Mouse (Mus musculus): ENCODE results near the gene Pigf. TPM values are rescaled to one million over a fixed set of nuclear protein-coding genes. Genes with fewer than 3 reads are reported as not detected.
A peak's percentile ranks its signal among the peaks of the same experiment; 100 is the strongest.

Gene Pigf
- polyA plus RNA-seq, 1 experiment from 2014 or later = 32.2 TPM

DNA sequence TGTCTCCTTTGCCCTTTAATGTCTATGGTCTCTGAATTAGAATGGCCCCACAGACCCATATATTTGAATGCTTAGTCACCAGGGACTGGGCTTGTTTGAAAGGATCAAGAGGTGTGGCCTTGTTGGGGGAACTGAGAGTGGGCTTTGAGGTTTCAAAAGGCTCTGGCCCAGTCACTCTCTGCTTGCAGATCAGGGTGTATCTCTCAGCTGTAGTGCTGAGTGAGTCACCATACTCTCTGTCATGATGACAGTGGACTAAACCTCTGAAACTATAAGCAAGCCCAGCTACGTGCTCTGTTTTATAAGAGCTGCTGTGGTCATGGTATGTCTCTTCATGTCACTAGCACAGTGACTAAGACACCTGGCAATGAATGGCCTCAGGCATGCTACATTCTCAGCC, 27.2 kb upstream of the Pigf start:
- peaks cover 8% of the 10 kb centered on the region; the same call in 1 of the 2 replicates for H3K4me1 ChIP-seq
- DNase-seq (ENCODE audit: low spot score) = peak; percentile 31
- 82% methylated on average over 1 of the region's 1 CpGs for WGBS
- H3K9me3 ChIP-seq = no peaks in the 10 kb centered on the region
- no peaks in the 10 kb centered on the region for H3K36me3 ChIP-seq
- no peak overlapping the region for H3K4me3 ChIP-seq
- H3K27me3 ChIP-seq (ENCODE audit: insufficient read depth, poor library complexity, severe bottlenecking) = no peaks in the 10 kb centered on the region
- no peak overlapping the region for H3K27ac ChIP-seq

DNA sequence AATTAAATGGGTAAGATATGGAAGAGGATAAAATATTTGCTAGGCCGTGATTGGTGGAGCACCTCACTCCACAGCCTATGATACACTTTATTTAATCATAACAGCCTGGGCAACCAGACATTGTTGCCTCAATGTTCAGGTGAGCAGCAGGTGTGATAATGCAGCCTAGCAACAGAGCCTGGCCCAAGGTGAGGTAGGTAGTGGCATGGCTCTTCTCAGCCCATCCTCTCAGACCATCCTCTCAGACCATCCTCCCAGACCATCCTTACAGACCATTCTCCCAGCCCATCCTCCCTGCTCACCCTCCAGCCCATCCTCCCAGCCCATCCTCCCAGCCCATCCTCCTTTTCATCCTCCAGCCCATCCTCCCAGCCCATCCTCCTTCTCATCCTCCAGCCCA, 26.4 kb upstream of the Pigf start:
- 67% methylated on average over 1 of the region's 1 CpGs for WGBS

DNA sequence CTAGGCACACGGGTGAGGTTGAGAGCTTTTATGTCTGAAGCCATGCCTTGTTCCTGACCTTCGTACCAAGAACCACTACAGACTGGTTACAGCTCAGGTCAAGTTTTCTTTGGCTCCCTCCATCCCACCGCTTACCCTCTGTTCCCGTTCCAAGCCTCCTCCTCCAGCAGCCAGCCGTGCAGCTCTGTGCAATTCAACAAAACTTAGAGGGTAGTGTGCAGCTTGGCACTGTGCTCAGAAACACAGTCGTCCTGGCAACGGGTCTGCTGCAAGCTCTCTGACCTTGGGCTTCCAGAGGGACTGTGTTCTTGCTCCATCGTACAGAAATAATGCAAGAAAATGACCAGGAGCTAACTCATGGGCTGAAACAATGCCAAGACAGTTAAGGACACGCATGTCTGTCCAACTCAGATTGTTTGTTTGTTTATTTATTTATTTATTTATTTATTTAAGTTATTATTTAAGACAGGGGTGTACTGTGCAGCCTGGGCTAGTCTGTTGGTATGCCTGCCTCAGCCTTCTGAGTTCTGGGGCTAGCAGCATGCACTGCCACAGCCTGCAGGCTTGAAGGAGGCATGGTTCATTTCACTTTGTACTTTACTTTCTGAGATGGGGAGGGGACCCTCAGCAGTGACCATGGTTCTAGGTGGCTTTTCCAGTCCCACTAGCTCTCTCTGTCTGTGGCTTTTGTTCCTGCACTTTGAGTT, 25.4 kb upstream of the Pigf start:
- H3K9me3 ChIP-seq = no peaks in the 10 kb centered on the region
- no peaks in the 10 kb centered on the region; the same call in 1 of the 2 replicates for H3K27me3 ChIP-seq (ENCODE audit: insufficient read depth, poor library complexity, severe bottlenecking)
- no peak overlapping the region for H3K27ac ChIP-seq
- WGBS = 72% methylated on average over 9 of the region's 9 CpGs
- DNase-seq (ENCODE audit: low spot score) = peak; percentile 63
- no peak overlapping the region for H3K4me3 ChIP-seq
- no peaks in the 10 kb centered on the region for H3K36me3 ChIP-seq
- peaks cover 8% of the 10 kb centered on the region; the same call in 1 of the 2 replicates for H3K4me1 ChIP-seq

More for the DNA sequence above, 26.4 kb upstream of the Pigf start:
- peak; percentile 53 for DNase-seq (ENCODE audit: low spot score)
- no peaks in the 10 kb centered on the region for H3K9me3 ChIP-seq
- H3K27me3 ChIP-seq (ENCODE audit: insufficient read depth, poor library complexity, severe bottlenecking) = no peaks in the 10 kb centered on the region
- H3K36me3 ChIP-seq = no peaks in the 10 kb centered on the region
- H3K4me3 ChIP-seq = no peak overlapping the region
- peaks cover 8% of the 10 kb centered on the region; the same call in 1 of the 2 replicates for H3K4me1 ChIP-seq
- no peak overlapping the region for H3K27ac ChIP-seq

DNA sequence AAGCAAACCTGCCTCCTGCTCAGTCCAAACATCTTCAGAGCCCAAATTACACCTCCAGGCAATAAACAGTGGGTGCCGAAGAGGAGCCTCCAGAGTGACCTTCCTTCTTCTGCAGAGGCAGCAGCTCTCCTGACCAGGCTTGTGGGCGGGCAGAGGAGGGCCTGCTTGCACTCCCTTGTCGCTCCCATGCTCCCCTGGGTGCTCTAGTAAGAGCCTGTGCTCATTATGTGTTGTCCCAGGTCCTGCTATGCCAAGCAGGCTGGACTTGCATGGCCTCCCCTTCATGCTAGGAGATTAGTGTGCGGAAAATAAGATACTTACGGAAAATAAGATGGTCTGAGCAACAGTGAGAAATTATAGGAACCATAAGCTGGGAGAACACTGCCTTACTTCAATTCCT, 24.5 kb upstream of the Pigf start:
- DNase-seq (ENCODE audit: low spot score) = peak; percentile 69
- Histone ChIP-seq H3K27ac (no peak overlapping the region), H3K4me1 (peaks cover 1% of the 10 kb centered on the region; the same call in 1 of the 2 replicates), H3K36me3 (no peaks in the 10 kb centered on the region), H3K4me3 (no peak overlapping the region), H3K27me3 (ENCODE audit: insufficient read depth, poor library complexity, severe bottlenecking) (no peaks in the 10 kb centered on the region; the same call in 1 of the 2 replicates), H3K9me3 (no peaks in the 10 kb centered on the region)
- WGBS = 60% methylated on average over 5 of the region's 5 CpGs

DNA sequence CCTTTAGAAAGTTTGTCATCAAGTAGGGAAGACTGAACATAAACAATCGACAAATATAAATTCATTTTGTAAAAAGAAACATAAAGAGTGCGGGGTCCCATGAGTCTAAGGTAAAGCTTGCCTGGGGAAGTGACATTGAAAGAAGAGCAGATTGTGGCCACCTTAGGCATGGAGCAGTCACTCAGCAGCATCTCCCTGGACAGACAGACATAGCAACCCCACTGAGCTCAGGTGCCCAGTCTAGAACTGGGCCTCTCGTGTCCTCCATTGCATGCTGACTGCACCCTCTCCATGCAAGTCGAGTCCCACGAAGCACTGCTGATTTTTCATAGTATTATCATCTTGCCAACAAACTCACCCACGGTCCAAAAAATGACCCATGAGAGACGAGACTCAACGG, 19.6 kb upstream of the Pigf start:
- no peak for DNase-seq (ENCODE audit: low spot score)
- H3K27ac ChIP-seq = no peak overlapping the region
- H3K4me1 ChIP-seq = no peaks in the 10 kb centered on the region
- H3K36me3 ChIP-seq = no peaks in the 10 kb centered on the region
- H3K27me3 ChIP-seq (ENCODE audit: insufficient read depth, poor library complexity, severe bottlenecking) = peaks cover 4% of the 10 kb centered on the region; the same call in 1 of the 2 replicates
- H3K4me3 ChIP-seq = no peak overlapping the region
- H3K9me3 ChIP-seq = no peaks in the 10 kb centered on the region
- WGBS = 75% methylated on average over 8 of the region's 8 CpGs

- DNase-seq (ENCODE audit: low spot score) = peak; percentile 91
- H3K36me3 ChIP-seq = no peaks in the 10 kb centered on the region
- H3K9me3 ChIP-seq = no peaks in the 10 kb centered on the region
- WGBS = 2% methylated on average over 15 of the region's 15 CpGs
- no peak overlapping the region for H3K27ac ChIP-seq
- H3K4me3 ChIP-seq = no peak overlapping the region
- no peaks in the 10 kb centered on the region for H3K4me1 ChIP-seq
- H3K27me3 ChIP-seq (ENCODE audit: insufficient read depth, poor library complexity, severe bottlenecking) = peaks cover 4% of the 10 kb centered on the region; the same call in 1 of the 2 replicates
Measured at GRCm38 (mm10) chr17:87044364-87044763, 19.2 kb upstream of the Pigf start.

- Histone ChIP-seq H3K27me3 (ENCODE audit: insufficient read depth, poor library complexity, severe bottlenecking) (peaks cover 4% of the 10 kb centered on the region; the same call in 1 of the 2 replicates), H3K9me3 (no peaks in the 10 kb centered on the region), H3K4me3 (no peak overlapping the region), H3K27ac (no peak overlapping the region), H3K36me3 (peaks cover 6% of the 10 kb centered on the region; the same call in 1 of the 2 replicates), H3K4me1 (no peaks in the 10 kb centered on the region)
- 59% methylated on average over 19 of the region's 19 CpGs for WGBS
- no peak for DNase-seq (ENCODE audit: low spot score)
Measured at GRCm38 (mm10) chr17:87041739-87042138, 16.5 kb upstream of the Pigf start.

GRCm38 (mm10) chr17:87038496-87038895, 13.3 kb upstream of the Pigf start:
- Histone ChIP-seq H3K36me3 (peaks cover 19% of the 10 kb centered on the region), H3K27me3 (ENCODE audit: insufficient read depth, poor library complexity, severe bottlenecking) (0 out of 2 replicates have a peak, but pooled peaks cover 4% of the 10 kb centered on the region), H3K9me3 (no peaks in the 10 kb centered on the region), H3K4me1 (no peaks in the 10 kb centered on the region), H3K4me3 (no peak overlapping the region), H3K27ac (no peak overlapping the region)
- 88% methylated on average over 5 of the region's 5 CpGs for WGBS
- DNase-seq (ENCODE audit: low spot score) = no peak

DNA sequence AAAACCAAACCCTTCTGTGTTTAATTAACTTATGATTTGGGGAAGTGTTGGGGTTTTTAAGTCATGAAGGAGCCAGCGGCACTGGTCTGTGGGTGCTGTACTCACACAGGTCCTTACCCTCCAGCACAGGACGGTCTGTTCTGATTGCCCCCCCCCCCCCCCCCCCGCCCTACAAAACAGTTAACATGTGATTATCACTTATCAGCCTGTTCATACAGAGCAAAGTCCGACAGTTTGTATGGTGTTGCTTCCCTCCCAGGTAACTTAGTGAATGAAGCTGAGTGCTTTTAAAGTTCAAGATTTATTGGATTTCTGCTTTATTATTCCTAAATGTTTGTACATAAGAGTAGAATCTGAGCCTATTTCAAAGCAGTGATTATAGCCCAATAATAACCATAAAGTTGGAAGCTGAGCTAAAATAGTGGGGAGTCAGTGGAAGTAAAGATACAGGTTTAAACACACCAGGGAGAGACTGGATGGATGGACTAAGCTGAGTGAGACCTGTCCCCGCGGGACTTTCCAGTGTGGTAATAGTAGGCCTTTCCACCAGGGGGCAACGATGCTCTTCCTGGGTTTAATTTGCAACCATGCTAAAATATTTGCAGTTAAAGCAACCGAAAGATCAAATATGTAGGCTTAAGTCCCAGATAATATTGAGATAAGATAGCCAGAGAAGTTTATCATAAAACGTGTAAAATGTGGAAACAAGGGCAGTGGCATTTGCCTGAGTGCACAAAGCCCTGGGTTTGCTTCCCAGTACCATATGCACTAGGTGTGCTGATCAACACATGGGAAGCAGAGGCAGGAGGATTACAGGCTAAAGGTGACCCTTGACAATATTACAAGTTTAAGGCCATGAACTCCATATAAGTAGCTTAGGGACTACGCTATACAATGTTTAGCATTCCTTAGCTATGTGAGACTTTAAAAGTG, 11.2 kb upstream of the Pigf start:
- no peaks in the 10 kb centered on the region for H3K9me3 ChIP-seq
- DNase-seq (ENCODE audit: low spot score) = no peak
- no peak overlapping the region for H3K27ac ChIP-seq
- 57% methylated on average over 10 of the region's 10 CpGs for WGBS
- no peak overlapping the region for H3K4me3 ChIP-seq
- H3K4me1 ChIP-seq = no peaks in the 10 kb centered on the region
- H3K36me3 ChIP-seq = peaks cover 28% of the 10 kb centered on the region
- no peaks in the 10 kb centered on the region for H3K27me3 ChIP-seq (ENCODE audit: insufficient read depth, poor library complexity, severe bottlenecking)

DNA sequence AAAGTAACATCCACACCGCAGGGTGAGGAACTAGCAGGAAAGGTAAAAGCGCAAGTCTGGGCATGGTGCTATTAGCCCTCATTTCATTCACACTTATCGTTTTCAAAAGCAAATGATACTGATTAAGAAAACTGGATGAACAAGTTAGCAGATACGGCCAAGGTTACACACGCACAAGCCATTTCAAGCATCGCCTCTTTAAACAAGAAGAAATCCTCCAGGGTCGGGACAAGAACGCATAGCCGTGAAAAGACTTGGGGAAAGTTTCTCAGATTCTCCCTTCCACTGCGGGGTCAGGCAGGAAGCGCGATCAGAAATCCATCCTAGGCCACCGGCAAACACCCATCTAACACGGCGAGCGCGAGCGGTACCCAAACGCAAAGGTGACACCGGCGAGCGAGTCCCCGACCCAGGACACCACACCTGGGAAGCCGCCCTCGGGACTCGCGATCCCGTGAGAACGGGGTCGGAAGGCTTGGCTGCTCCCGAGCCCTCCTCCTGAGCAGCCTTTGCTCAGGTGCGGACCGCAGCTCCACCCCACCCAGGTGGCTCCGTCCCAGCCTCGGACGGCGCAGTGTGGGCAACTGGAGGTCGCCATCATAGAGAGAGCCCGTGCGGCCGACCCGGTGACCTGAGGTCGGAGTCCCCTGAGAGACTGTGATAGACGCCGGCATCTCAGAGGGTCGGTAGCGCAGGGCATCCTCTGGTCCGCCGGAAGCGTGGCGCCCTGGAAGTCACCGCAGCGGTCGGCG, 539 bp downstream of the Pigf start:
- H3K4me3 ChIP-seq = peak overlapping the region; percentile 85
- peaks cover 13% of the 10 kb centered on the region for H3K36me3 ChIP-seq
- peak overlapping the region; percentile 78 for H3K27ac ChIP-seq
- no peaks in the 10 kb centered on the region for H3K27me3 ChIP-seq (ENCODE audit: insufficient read depth, poor library complexity, severe bottlenecking)
- peaks cover 16% of the 10 kb centered on the region for H3K4me1 ChIP-seq
- no peak for DNase-seq (ENCODE audit: low spot score)
- H3K9me3 ChIP-seq = no peaks in the 10 kb centered on the region
- 1% methylated on average over 55 of the region's 55 CpGs for WGBS

GRCm38 (mm10) chr17:87019692-87020091, 5.5 kb downstream of the Pigf start:
- WGBS = 91% methylated on average over 5 of the region's 5 CpGs
- no peaks in the 10 kb centered on the region for H3K27me3 ChIP-seq (ENCODE audit: insufficient read depth, poor library complexity, severe bottlenecking)
- peaks cover 22% of the 10 kb centered on the region for H3K36me3 ChIP-seq
- DNase-seq (ENCODE audit: low spot score) = no peak
- no peak overlapping the region for H3K27ac ChIP-seq
- H3K9me3 ChIP-seq = no peaks in the 10 kb centered on the region
- H3K4me1 ChIP-seq = peaks cover 8% of the 10 kb centered on the region
- H3K4me3 ChIP-seq = no peak overlapping the region

DNA sequence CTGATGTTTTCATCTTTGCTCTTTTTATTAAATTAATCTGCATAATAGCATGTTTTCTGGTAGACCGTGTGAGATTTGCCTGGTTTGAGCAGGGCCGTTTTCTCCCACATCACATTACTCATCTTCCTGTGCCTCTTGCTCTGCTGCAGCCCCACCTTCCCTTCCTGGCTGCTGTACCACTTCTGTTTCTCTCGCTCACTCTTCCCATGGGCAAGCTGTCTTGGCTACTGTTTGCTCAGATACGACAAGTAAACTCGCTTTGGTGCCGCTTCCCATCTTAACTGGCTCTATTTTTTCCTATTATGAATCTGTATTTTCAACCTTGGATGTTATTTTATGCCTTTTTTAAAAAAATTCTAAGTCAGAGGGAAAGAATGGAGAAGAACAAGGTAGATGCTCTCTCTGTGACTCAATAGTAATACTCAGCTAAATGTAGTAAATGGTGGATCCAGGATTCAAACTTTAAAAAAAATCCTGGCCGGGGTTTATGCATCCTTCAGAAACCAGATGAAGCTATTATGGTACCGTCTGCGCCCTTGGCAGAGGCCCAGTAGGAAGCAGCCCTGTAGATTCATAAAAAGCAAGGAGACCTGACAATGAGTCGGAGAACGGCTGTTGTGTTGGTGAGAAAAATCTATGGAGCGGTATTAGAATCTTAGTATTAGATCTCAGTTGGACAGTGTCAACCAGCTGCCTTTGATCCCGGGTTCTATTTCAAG, 13.7 kb downstream of the Pigf start:
- Histone ChIP-seq H3K27ac (no peak overlapping the region), H3K36me3 (peaks cover 28% of the 10 kb centered on the region), H3K4me1 (no peaks in the 10 kb centered on the region), H3K9me3 (no peaks in the 10 kb centered on the region), H3K4me3 (no peak overlapping the region), H3K27me3 (ENCODE audit: insufficient read depth, poor library complexity, severe bottlenecking) (no peaks in the 10 kb centered on the region)
- no peak for DNase-seq (ENCODE audit: low spot score)
- 87% methylated on average over 13 of the region's 13 CpGs for WGBS

Measured in heart, embryonic 10.5 days (tissue).